Mouse (Mus musculus) liver, adult 2 months (tissue): ENCODE results near the gene B4galnt1. TPM values are rescaled to one million over a fixed set of nuclear protein-coding genes. Genes with fewer than 3 reads are reported as not detected.

Source experiments
- DNase-seq: peaks from one replicate; pipeline ENCODE4 v3.0.0-alpha.2; 2011; ENCODE audit warnings: low read depth, low spot score; ENCODE audit errors: extremely low read depth
- H3K27ac ChIP-seq: fragments of 200-500 bp; replicated peaks from 2 replicates; pipeline ENCODE4 v1.5.1; 2012; ENCODE audit warnings: low read depth, mild to moderate bottlenecking, control low read depth, inconsistent platforms, low read length; ENCODE audit not compliant: insufficient read depth
- H3K27me3 ChIP-seq: fragments of 200-500 bp; 2 replicates; pipeline ENCODE4 v1.6.1; 2012; ENCODE audit warnings: mild to moderate bottlenecking, moderate library complexity, low read length, inconsistent platforms; ENCODE audit not compliant: control insufficient read depth, insufficient read depth
- H3K36me3 ChIP-seq: fragments of 200-500 bp; 2 replicates; pipeline ENCODE4 v1.6.1; 2012; ENCODE audit warnings: low read length, inconsistent platforms; ENCODE audit not compliant: control insufficient read depth, insufficient read depth
- H3K4me1 ChIP-seq: fragments of 200-500 bp; 2 replicates; pipeline ENCODE4 v1.6.1; 2011; ENCODE audit warnings: low read length; ENCODE audit not compliant: control insufficient read depth, insufficient read depth
- H3K4me3 ChIP-seq: fragments of 200-500 bp; 2 replicates; pipeline ENCODE4 v1.5.1; 2011; ENCODE audit warnings: low read depth, mild to moderate bottlenecking, control low read depth, low read length, moderate library complexity; ENCODE audit not compliant: insufficient read depth
- H3K79me2 ChIP-seq: fragments of 200-500 bp; 2 replicates; pipeline ENCODE4 v1.6.1; 2012; ENCODE audit warnings: inconsistent platforms, mild to moderate bottlenecking, low read length, moderate library complexity; ENCODE audit not compliant: control insufficient read depth, insufficient read depth
- H3K9ac ChIP-seq: fragments of 200-500 bp; 2 replicates; pipeline ENCODE4 v1.6.1; 2012; ENCODE audit warnings: low read depth, mild to moderate bottlenecking, control low read depth, inconsistent platforms, low read length
- CTCF ChIP-seq: fragments of 200-500 bp; IDR thresholded peaks from 2 replicates; pipeline ENCODE4 v1.5.1; 2011; ENCODE audit warnings: low read depth, low read length, control low read depth
- POLR2A ChIP-seq: fragments of 200-500 bp; IDR thresholded peaks from 2 replicates; pipeline ENCODE4 v1.6.1; 2011; ENCODE audit warnings: low read length, control low read depth; ENCODE audit not compliant: insufficient read depth; ENCODE audit errors: extremely low read depth
- WGBS: fragments of 180-500 bp; shearing (Covaris S2); methylation state at CpG from one replicate; pipeline ENCODE4 v1.1.7; 2018; 5-methylcytosine and 5-hydroxymethylcytosine counted together
- polyA plus RNA-seq: library from polyadenylated mRNA; depleted of rRNA; stranded (reverse); fragments of >200 nt; gene quantifications from 2 replicates; pipeline ENCODE4 v1.2.3, GENCODE M21; 2012
- total RNA-seq: library from RNA; depleted of rRNA; stranded (reverse); fragments of >200 nt; gene quantifications from 2 replicates; pipeline ENCODE4 v1.2.3, GENCODE M21; 2014

The B4galnt1 gene
- total and polyA plus RNA-seq, 2 experiments: 21.9 to 85.0 TPM

GRCm38 (mm10) chr10:127173148-127174065 is 8.4 kb downstream of the B4galnt1 start:
- Histone ChIP-seq H3K36me3 (peaks cover 8% of the 10 kb centered on the region; the same call in 1 of the 2 replicates), H3K79me2 (no peaks in the 10 kb centered on the region), H3K4me1 (no peaks in the 10 kb centered on the region; the same call in 1 of the 2 replicates), H3K27ac (no peak overlapping the region), H3K27me3 (peaks cover 3% of the 10 kb centered on the region; the same call in 1 of the 2 replicates), H3K4me3 (no peak overlapping the region), H3K9ac (no peak overlapping the region)
- no peak for TF ChIP-seq CTCF
- TF ChIP-seq POLR2A: no peak
- no peak for DNase-seq
- WGBS: 68% methylated on average over 16 of the region's 16 CpGs

- Histone ChIP-seq H3K9ac (no peak overlapping the region), H3K36me3 (peaks cover 6% of the 10 kb centered on the region; the same call in 1 of the 2 replicates), H3K4me3 (no peak overlapping the region), H3K79me2 (no peaks in the 10 kb centered on the region), H3K4me1 (no peaks in the 10 kb centered on the region; the same call in 1 of the 2 replicates), H3K27me3 (peaks cover 8% of the 10 kb centered on the region; the same call in 1 of the 2 replicates), H3K27ac (no peak overlapping the region)
- no peak for DNase-seq
- TF ChIP-seq CTCF: no peak
- TF ChIP-seq POLR2A: no peak
- WGBS: 68% methylated on average over 7 of the region's 7 CpGs
These were observed 9.1 kb downstream of the B4galnt1 start for GRCm38 (mm10) chr10:127174170-127174569.

GRCm38 (mm10) chr10:127176228-127176627 is 11.2 kb downstream of the B4galnt1 start:
- H3K27me3 ChIP-seq: peaks cover 12% of the 10 kb centered on the region; the same call in 1 of the 2 replicates

GRCm38 (mm10) chr10:127176756-127177155 is 11.7 kb downstream of the B4galnt1 start:
- DNase-seq: no peak
- TF ChIP-seq POLR2A (no peak), CTCF (no peak)
- peaks cover 3% of the 10 kb centered on the region; the same call in 1 of the 2 replicates for H3K36me3 ChIP-seq
- WGBS: 16% methylated on average over 7 of the region's 7 CpGs
- no peaks in the 10 kb centered on the region for H3K79me2 ChIP-seq
- no peak overlapping the region for H3K27ac ChIP-seq
- no peak overlapping the region for H3K4me3 ChIP-seq
- H3K4me1 ChIP-seq: no peaks in the 10 kb centered on the region; the same call in 1 of the 2 replicates
- H3K27me3 ChIP-seq: peaks cover 12% of the 10 kb centered on the region; the same call in 1 of the 2 replicates
- H3K9ac ChIP-seq: no peak overlapping the region

More at GRCm38 (mm10) chr10:127176228-127176627, 11.2 kb downstream of the B4galnt1 start:
- Histone ChIP-seq H3K27ac (no peak overlapping the region), H3K9ac (no peak overlapping the region), H3K36me3 (peaks cover 6% of the 10 kb centered on the region; the same call in 1 of the 2 replicates), H3K4me1 (no peaks in the 10 kb centered on the region; the same call in 1 of the 2 replicates), H3K79me2 (no peaks in the 10 kb centered on the region), H3K4me3 (no peak overlapping the region)
- TF ChIP-seq CTCF: no peak
- TF ChIP-seq POLR2A: no peak
- no peak for DNase-seq
- 39% methylated on average over 3 of the region's 3 CpGs for WGBS

- no peak for DNase-seq
- WGBS: 27% methylated on average over 9 of the region's 9 CpGs
- H3K9ac ChIP-seq: no peak overlapping the region
- H3K4me3 ChIP-seq: no peak overlapping the region
- H3K36me3 ChIP-seq: no peaks in the 10 kb centered on the region
- H3K79me2 ChIP-seq: no peaks in the 10 kb centered on the region
- TF ChIP-seq CTCF: no peak
- TF ChIP-seq POLR2A: no peak
- H3K27ac ChIP-seq: no peak overlapping the region
- H3K4me1 ChIP-seq: no peaks in the 10 kb centered on the region; the same call in 1 of the 2 replicates
- peaks cover 12% of the 10 kb centered on the region; the same call in 1 of the 2 replicates for H3K27me3 ChIP-seq
These were observed 12.2 kb downstream of the B4galnt1 start for GRCm38 (mm10) chr10:127177235-127177634.
